Mouse (Mus musculus) lung, postnatal 14 days (tissue): ENCODE data around the gene Kifc3.
A peak's percentile ranks its signal among the peaks of the same experiment; 100 is the strongest.

Source experiments
- DNase-seq: peaks from one replicate; pipeline ENCODE4 v3.0.0; 2021

Gene Kifc3

GRCm38 (mm10) chr8:95064531-95064930 is 138.1 kb downstream of the Kifc3 start:
- no peak for DNase-seq

- no peak for DNase-seq
These were observed 142.6 kb downstream of the Kifc3 start for GRCm38 (mm10) chr8:95059812-95060533.

- no peak for DNase-seq
These were observed 144.0 kb downstream of the Kifc3 start for GRCm38 (mm10) chr8:95058661-95059060.

GRCm38 (mm10) chr8:95056414-95056813 is 146.2 kb downstream of the Kifc3 start:
- DNase-seq, result no peak

GRCm38 (mm10) chr8:95054927-95055510 is 147.6 kb downstream of the Kifc3 start, which contains the start of gene Drc7:
Gene Drc7, plus strand, starts transcription at chr8:95055103.
- DNase-seq, result peak; percentile 8

- no peak for DNase-seq
These were observed 148.2 kb downstream of the Kifc3 start for GRCm38 (mm10) chr8:95054438-95054837.
